Comparison of ENCODE assay signal across 17 mouse cellular contexts in genomic region chr5:104417721-104418120, GRCm38 (mm10). TPM values are rescaled to one million over a fixed set of nuclear protein-coding genes. Genes with fewer than 3 reads are reported as not detected.
A peak's percentile ranks its signal among the peaks of the same experiment; 100 is the strongest.
DNase-seq lines count a peak whose midpoint lies in the region; ATAC-seq lines count a peak whose summit lies in the region.
"Had no signal": no experiment of that assay in that cellular context is flagged by ENCODE, and none has a peak within 500 bp of the region (broad histone marks: within the 10 kb centered on the region; RNA-seq: fewer than 3 reads in every experiment).

No protein-coding gene starts in this region.

- 78% methylated on average over 1 of the region's 1 CpGs for WGBS in kidney, embryonic 16.5 days

- peak; percentile 63 for DNase-seq in adipocyte (ENCODE audit: low spot score)
- DNase-seq in kidney, postnatal 25 days, result peak; percentile 64 to 86
- no peak for DNase-seq in right cerebral cortex, adult 2 months (ENCODE audit: low spot score in 2 of 2)
- DNase-seq in heart, adult 9 months (ENCODE audit: low spot score in 2 of 2), result no peak
- DNase-seq in layer of hippocampus, adult 9-10 months (ENCODE audit: low spot score), result no peak
- DNase-seq: adrenal gland, postnatal 10 days; cerebellum, adult 11-12 months; cerebellum, adult 9-10 months; cerebellum, postnatal 25 days; gastrocnemius, postnatal 14 days; heart, postnatal 36 days had no signal

- 0 out of 2 replicates have a peak, but pooled peaks cover 5% of the 10 kb centered on the region for H3K4me1 ChIP-seq in kidney, embryonic 16.5 days (ENCODE audit: insufficient read depth, low read length)
- H3K4me1 ChIP-seq: embryonic facial prominence, embryonic 12.5 days; forebrain, embryonic 15.5 days; heart, embryonic 13.5 days; hindbrain, embryonic 15.5 days had no signal

- no peaks in the 10 kb centered on the region for H3K9me3 ChIP-seq in kidney, embryonic 16.5 days (ENCODE audit: low read length)
- H3K9me3 ChIP-seq: embryonic facial prominence, embryonic 12.5 days; forebrain, embryonic 15.5 days; heart, embryonic 13.5 days; hindbrain, embryonic 15.5 days had no signal

- no peak overlapping the region for H3K9ac ChIP-seq in kidney, embryonic 16.5 days (replicated peaks; ENCODE audit: low read length)
- H3K9ac ChIP-seq: embryonic facial prominence, embryonic 12.5 days; forebrain, embryonic 15.5 days; heart, embryonic 13.5 days; hindbrain, embryonic 15.5 days had no signal

- no peak overlapping the region for H3K4me2 ChIP-seq in kidney, embryonic 16.5 days (replicated peaks; ENCODE audit: low read depth, low read length)
- H3K4me2 ChIP-seq: embryonic facial prominence, embryonic 12.5 days; forebrain, embryonic 15.5 days; heart, embryonic 13.5 days; hindbrain, embryonic 15.5 days had no signal

- H3K4me3 ChIP-seq in kidney, embryonic 16.5 days (ENCODE audit: low read length), result no peak overlapping the region
- H3K4me3 ChIP-seq: embryonic facial prominence, embryonic 12.5 days; forebrain, embryonic 15.5 days; heart, embryonic 13.5 days; hindbrain, embryonic 15.5 days had no signal

- no peaks in the 10 kb centered on the region for H3K27me3 ChIP-seq in kidney, embryonic 16.5 days (ENCODE audit: insufficient read depth, low read length)
- H3K27me3 ChIP-seq: embryonic facial prominence, embryonic 12.5 days; forebrain, embryonic 15.5 days; heart, embryonic 13.5 days; hindbrain, embryonic 15.5 days had no signal

- ATAC-seq in granulocyte monocyte progenitor cell, adult 5-6 weeks (replicated peaks; ENCODE audit: poor library complexity, severe bottlenecking), result peak; percentile 29; the same call in 1 of the 2 replicates
- peak; percentile 71 for ATAC-seq in kidney, embryonic 16.5 days (ENCODE audit: low FRiP score, low TSS enrichment)
- ATAC-seq: forebrain, embryonic 15.5 days had no signal

- no peaks in the 10 kb centered on the region for H3K36me3 ChIP-seq in kidney, embryonic 16.5 days (ENCODE audit: insufficient read depth, low read length)
- H3K36me3 ChIP-seq: embryonic facial prominence, embryonic 12.5 days; forebrain, embryonic 15.5 days; heart, embryonic 13.5 days; hindbrain, embryonic 15.5 days had no signal

- H3K27ac ChIP-seq in kidney, embryonic 16.5 days (ENCODE audit: low read length), result peak overlapping the region; percentile 56; the same call in 1 of the 2 replicates
- H3K27ac ChIP-seq: embryonic facial prominence, embryonic 12.5 days; forebrain, embryonic 15.5 days; heart, embryonic 13.5 days; hindbrain, embryonic 15.5 days had no signal

RNA-seq across cellular contexts. Expression of gene Spp1, which starts 17.2 kb away (rescaled TPM):
- total RNA-seq in granulocyte monocyte progenitor cell, adult 5-6 weeks (2014; fragmentation: Nextera tagmentation), result 3.7 and 6.6 TPM in 2 replicates
- 2.3 and 14.9 TPM in 2 replicates for total RNA-seq in granulocyte monocyte progenitor cell, adult 5-6 weeks (2017)
- polyA plus RNA-seq in kidney, embryonic 16.5 days (2015; fragmentation: Nextera tagmentation; extraction: Ambion mirVana), result 167 and 243 TPM in 2 replicates

RNA-seq across cellular contexts. Expression of gene Pkd2, which starts 41.5 kb away (rescaled TPM):
- 4.3 and 4.8 TPM in 2 replicates for total RNA-seq in granulocyte monocyte progenitor cell, adult 5-6 weeks (2014; fragmentation: Nextera tagmentation)
- 3.5 TPM in 2 replicates for total RNA-seq in granulocyte monocyte progenitor cell, adult 5-6 weeks (2017)
- 15.2 and 17.4 TPM in 2 replicates for polyA plus RNA-seq in kidney, embryonic 16.5 days (2015; fragmentation: Nextera tagmentation; extraction: Ambion mirVana)

Comparison
In these comparisons a context has a peak if more than half of its experiments do, and no peak if none do; other contexts are left out.
1. DNase-seq: peak in adipocyte (single experiment) and kidney, postnatal 25 days (2 of 2); none in right cerebral cortex, adult 2 months (0 of 2), heart, adult 9 months (0 of 2) and layer of hippocampus, adult 9-10 months (single experiment).